Mouse (Mus musculus): ENCODE measurements at regions not wholly inside any gene's neighbourhood (a gene's known extent, or its start where the extent isn't known, plus 50 kb on each side); places are given as distances from the start of the nearest gene placed in this dataset. TPM values are rescaled to one million over a fixed set of nuclear protein-coding genes. Genes with fewer than 3 reads are reported as not detected.

DNA sequence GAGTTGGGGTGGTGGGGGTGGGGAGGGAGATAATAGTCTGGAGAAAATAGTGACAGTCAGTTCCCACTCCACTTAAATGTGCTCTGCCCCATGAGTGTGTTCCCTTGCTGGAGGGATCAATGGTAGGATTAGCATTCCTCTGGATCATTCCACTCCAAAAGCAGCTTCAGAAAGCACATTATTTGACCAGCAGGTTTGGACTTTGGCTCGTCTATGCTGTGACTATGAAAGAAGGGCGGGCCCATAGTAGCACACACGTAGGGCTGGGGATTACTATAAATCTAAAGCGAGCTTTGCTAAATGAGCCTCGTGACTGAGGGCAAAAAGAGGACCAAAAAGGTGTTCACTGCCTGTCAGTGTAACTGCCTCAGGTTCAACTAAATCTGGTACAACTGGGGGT lies 75.9 kb upstream of the Marcks start:
- no peak for DNase-seq

DNA sequence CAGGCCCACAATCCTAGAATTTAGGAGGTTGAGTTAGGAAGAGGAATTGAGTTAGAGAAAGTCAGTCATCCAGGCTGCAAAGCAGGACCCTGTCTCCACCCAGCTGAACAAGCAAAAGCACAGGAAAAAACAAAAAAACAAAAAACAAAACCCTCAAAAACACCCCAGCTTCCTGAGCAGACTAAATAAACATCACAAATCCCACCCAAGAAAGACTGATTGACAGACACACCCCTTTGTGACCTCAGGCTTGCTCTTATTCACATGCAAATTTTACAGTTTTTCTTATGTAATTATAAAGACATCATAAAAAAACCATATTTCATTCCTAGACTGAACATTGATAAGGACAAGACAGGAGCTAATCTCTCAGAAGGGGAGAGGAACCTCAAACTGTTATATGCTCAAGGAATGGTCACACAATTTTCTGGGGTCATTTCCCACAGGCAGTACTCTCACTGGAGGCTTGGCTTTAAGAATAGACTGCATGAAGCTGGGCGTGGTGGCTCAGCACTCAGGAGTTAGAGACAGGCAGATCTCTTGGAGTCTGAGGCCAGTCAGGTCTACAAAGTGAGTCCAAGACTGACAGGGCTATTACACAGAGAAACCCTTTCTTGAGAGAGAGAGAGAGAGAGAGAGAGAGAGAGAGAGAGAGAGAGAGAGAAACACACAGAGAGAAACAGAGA lies 73.8 kb upstream of the Marcks start:
- DNase-seq: no peak

DNA sequence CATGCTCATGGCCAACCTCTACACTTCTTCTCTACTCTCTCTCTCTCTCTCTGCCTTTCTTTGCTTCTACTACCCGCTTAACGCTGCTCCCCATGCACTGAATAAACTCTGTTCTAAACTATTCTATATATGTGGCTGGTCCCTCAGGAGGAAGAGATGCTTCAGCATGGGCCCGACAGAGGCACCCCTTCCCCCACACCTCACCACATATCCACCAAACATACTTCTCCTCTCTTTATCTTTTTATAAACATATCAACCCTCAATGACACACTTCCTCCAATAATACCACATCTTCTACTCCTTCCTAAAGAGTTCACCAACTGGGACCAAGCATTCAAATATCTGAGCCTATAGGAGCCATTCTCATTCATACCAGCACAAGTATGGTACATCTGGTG lies 72.6 kb upstream of the Marcks start:
- no peak for DNase-seq

DNA sequence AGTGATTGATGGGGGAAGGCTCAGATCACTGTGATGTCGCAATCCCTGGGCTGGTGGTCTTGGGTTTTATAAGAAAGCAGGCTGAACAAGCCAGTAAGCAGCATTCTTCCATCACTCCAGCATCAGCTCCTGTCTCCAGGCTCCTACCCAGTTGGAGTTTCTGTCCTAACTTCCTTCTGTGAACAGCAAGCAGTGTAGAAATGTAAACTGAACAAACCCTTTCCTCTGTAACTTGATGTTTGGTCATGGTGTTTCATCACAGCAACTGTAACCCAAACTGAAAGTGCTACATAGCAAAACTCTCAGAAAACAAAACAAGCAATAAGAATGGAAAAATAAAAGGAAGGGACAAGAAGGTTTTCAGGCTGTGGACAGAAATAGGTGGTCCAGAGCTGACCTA lies 71.5 kb upstream of the Marcks start:
- DNase-seq: no peak

DNA sequence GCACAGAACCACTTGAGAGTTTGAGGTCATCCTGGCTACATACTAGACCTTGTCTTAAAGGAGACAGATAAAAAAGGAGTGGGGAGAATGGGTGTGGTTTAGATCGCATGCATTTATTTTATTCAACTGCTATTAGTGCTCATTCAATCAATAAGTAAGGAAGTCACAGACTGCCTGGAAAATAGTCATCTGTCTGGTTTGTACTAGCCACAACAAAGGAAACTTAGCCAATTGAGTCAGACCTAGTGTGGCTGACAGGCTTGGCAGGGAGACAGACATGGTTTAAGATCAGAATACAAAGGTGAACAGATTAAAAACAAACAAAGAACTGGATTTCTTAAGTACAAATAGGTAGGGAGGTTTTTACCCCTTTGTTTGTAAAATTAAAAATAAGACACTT lies 68.3 kb upstream of the Marcks start:
- no peak for DNase-seq

DNA sequence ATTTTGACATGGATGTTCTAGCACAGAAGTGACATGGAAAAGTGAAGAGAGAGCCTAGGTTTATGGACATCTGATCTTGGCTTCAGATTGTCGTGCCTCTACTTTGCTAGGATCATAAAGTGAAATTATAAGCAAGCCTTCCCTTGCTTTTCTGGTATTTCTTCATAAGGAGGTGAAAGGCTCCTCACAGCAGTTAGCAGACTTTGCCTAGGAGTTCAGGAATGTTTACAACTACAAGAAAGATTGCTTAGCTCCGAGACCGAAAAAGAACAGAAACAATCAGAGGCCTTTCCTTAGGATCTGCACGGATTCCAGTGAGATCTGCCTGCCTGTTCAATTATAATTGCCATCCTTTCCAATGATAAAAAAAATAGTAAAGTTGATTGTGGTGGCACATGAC lies 67.8 kb upstream of the Marcks start:
- no peak for DNase-seq

DNA sequence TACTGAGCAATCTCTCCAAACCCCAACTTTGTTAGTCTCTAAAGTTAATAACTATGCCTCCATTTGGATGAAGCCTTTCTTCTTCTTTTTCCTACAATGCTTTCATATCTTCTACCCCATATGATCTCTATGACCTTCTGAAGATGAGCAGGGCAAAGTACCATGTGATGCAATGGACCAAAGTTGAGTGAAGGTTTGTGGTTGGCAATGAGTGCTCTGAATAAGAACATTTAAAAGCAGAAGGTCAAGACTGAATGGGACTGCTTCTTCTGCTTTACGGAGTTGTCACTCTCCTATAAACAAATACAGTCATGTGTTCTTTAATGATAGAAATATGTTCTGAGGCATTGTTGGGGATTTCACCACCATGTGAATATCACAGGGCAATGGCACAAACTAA lies 65.0 kb upstream of the Marcks start:
- DNase-seq: no peak

DNA sequence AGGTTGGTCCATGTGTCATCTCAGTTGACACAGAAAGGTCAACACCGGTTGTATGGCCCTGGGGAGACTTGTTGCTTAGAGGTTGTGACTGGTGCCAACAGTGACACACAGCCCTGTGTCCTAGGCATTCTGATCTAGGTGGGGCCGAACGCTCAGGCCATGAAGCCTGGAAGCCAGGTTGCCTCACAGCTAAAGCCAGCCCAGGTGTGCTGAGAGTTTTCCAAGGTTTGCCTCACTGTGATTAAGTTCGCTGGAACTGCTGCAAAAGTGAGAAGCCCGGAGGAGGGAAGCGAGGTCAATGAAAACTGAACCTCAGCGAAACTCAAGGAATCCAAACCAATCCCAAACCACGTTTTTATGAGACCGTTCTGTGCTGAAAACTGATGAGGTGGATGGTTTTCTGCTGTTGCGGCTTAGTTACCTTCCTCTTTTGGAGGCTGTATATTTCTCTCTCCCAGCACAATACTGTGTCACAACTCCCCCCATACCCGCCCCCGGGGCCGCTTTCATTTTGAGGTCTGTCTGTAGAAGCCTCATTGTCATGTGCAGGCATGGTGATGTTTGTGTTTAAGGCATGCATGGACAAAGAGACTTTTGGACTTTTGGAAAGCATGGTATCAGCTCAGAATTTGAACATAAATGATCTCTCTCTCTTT lies 56.2 kb upstream of the Marcks start:
- no peak for DNase-seq

DNA sequence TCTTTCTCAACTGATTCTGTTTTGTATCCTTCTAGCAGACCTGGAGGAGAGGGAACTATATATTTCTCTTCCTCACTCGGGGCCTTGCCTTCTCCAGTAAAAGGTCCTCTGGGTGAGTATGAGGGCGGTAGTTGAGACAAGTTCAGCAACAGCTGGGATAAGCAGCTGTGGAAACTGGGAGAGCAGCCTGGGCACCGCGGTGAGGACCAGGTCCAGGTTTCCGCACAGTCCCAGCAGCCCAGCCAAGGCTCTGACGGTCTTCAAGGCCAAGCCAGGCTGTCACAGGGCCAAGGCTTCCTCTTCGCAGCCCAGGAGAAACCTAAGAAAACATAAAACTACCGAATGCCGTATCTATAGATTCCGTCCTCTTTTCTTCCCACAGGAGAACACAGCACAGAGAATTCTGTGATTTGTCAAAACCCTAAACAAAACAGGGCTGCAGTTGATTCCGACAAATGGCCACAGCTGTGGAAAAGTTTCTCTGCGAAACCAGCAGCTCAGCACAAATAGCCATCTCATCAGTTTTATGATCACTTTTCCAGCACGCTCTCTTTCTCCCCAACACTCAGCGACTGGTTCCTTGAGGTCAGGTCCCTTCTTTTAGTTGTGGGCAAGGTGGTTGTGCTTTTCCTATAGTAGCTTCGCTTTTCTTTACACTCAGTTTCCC lies 55.5 kb upstream of the Marcks start:
- peak; percentile 60 for DNase-seq

DNA sequence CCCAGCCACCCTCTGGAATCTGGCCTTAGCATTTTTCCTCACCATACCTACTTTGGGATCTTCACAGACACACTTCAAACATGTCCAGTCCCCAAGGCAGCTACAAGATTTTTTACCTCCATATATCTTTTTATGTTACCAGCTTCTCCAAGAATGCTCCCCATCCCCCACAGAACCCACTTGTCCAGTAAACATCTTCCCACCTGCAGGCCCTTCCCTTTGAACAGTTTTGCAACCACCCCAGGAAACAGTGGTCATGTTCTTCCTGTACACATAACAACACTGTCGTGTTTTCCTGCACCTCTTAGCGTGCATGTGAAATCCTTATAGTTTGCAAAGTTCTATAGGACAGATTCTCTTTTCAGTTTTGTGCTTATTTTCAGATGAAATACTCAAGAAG lies 53.9 kb upstream of the Marcks start:
- no peak for DNase-seq

DNA sequence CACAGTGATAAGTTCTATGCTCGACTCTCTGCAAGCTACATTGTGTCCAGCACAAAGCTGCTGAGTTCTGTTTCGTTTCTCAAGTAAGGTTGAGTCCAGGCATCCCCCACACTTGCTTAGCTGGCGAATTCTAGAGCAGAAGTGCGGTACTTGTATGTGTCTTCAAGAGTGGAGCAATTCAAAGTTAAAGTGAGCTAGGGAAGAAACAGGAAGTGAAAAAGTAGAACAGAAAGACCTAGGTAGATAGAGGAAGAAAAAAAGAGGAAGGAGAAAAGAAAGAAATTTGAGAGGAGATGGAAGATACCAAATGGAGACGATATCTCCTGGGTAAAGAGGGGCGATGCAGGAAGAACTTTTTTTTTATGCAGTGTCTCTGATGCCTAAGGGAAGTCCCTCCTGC lies 51.4 kb upstream of the Marcks start:
- DNase-seq: no peak

Small RNAs in the stretch of these regions (microRNA-seq; reads per million reads assigned to microRNA genes)
- not detected for gene Gm24710

All from adrenal gland, postnatal 10 days (tissue).